Mouse (Mus musculus): Measurements from ENCODE around the gene Ssc5d.

DNA sequence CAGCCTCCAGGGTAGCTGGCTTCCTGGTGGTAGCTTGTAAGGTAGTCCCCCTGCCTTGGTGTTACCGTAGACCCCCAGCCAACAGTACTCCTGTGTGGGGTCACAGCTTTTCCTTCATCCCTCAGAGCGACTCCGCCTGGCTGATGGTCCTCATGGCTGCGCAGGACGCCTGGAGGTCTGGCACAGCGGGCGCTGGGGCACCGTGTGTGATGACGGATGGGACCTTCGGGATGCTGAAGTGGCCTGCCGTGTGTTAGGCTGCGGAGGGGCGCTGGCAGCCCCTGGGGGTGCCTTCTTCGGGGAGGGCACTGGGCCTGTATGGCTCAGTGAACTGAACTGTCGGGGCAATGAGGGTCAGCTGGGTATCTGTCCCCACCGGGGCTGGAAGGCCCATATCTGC, 1.3 kb downstream of the Ssc5d start:
- TF ChIP-seq CTCF (IDR thresholded peaks at IDR 0.05), result no peak
- TF ChIP-seq EP300 (IDR thresholded peaks at IDR 0.05), result no peak

All from lung, postnatal 0 days (tissue).